Mouse (Mus musculus): ENCODE measurements around the gene Notch1. TPM values are rescaled to one million over a fixed set of nuclear protein-coding genes. Genes with fewer than 3 reads are reported as not detected.

The Notch1 gene
- total RNA-seq (2021): 10 to 100 TPM; 30.4 to 31.4 TPM

DNA sequence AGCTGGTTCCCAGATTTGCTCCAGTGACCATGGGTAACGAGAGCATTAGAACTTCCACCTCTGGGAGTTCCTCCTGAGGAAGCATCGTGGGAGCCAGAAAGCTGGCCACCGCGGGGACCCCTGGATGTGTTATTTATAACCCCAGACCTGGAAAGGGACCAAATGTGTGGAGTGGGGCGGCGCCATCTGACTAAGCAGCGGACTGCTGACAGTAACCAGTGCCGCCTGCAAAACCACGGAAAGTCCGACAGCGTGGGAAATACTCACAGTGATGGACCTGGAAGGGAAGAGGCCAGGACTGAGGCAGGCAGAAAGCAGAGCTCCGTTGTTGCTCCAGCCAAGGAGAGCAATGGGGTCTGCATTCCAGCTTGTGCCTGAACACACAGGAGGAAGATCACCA, at the start of gene Notch1:
Notch1 (minus strand) TSS at position 389 of the 400 bp plus-strand sequence.
- DNase-seq: no peak

- peak in 1 of 2 experiments; percentile 34 for DNase-seq
Observed at GRCm38 (mm10) chr2:26566221-26566620, 49.8 kb upstream of the Notch1 start.

- DNase-seq: no peak
Observed at GRCm38 (mm10) chr2:26561351-26562016, 45.0 kb upstream of the Notch1 start.

GRCm38 (mm10) chr2:26560506-26560905, 44.0 kb upstream of the Notch1 start:
- no peak for DNase-seq

DNA sequence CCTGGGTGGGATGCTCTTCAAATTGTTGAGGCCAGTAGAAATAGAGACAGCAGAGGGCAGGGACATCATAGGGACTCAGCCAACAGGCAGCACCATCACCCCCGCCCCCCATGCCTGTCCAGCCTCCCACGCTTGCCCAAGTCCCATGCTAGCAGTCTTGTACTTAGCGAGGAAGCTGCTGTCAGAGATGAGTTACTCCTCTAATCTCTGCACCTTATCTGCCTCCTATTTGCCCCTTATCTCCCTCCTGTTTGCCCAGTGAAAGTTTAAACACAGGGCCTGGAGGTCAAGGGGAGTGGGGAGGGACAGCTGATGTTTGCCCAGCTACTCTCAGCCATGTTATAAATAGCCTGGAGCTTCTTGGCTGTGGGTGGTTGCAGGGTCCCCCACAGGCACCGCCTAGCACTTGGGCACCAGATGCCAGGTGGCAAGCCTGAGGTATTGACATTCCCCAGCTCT, 40.1 kb upstream of the Notch1 start:
- DNase-seq: no peak

- DNase-seq: peak; percentile 69 to 73
Observed at GRCm38 (mm10) chr2:26555076-26555475, 38.6 kb upstream of the Notch1 start.

DNA sequence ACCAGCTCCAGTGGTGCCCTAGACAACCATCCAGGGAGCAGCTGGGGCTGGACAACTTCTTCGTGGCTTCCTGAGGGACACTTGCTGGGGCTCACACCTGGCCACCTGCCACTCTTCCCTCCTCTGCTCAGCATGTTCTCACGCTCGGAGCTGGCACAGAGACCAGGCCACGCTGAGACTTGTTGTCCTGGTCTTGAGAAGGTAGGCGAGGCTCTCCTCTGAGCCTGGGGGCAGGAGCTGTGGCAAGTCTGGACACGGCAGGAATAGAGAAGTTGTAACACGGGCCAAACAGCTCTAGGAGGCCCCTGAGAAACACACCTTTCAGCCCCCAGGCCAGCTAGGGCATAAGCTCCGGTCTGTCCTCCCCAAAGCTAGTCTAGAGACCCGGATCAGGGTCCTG, 37.4 kb upstream of the Notch1 start:
- no peak for DNase-seq

- DNase-seq: no peak
Observed at GRCm38 (mm10) chr2:26552066-26552465, 35.6 kb upstream of the Notch1 start.

DNA sequence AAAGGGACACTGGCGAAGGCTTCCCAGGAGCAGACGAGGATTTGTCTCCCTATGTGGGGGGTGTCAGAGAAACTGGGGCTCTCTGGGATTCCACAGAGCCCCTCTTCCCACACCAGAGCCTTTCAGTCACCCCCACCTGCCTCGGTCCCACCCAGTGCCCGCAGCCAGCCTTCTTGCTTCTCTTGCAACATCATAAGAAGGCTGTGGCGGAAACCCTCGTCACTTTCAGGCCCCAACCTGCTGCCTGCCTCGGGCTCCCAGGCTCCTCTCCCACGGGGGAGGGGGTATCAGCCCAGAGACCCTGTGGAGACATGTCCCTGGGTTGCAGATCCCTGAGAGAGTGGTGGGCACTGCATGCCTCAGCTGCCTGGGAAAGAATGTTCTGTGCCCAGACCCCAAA, 35.0 kb upstream of the Notch1 start:
- no peak for DNase-seq

GRCm38 (mm10) chr2:26550777-26551176, 34.3 kb upstream of the Notch1 start:
- DNase-seq: no peak

DNA sequence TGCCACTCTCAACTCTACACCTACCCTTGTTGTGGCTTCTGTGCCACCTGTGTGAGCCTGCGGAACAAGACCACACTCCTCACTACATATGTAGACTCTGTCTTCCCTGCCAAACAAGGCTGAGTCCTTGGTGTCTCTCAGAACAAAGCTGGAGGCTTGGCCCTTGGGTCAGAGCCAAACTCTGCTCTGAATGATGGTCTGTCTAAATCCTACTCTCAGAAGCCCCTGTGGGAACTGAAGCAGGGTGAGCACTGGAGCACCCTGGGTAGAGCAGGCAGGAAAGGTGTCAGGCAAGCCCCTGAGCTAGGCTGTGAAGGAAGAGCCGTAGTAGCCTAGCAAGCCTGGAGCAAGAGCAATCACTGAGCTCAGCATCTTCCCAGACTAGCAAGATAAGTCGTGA, 33.7 kb upstream of the Notch1 start:
- no peak for DNase-seq

GRCm38 (mm10) chr2:26549801-26550200, 33.3 kb upstream of the Notch1 start:
- DNase-seq: no peak

- no peak for DNase-seq
Observed at GRCm38 (mm10) chr2:26547481-26547880, 31.0 kb upstream of the Notch1 start.

DNA sequence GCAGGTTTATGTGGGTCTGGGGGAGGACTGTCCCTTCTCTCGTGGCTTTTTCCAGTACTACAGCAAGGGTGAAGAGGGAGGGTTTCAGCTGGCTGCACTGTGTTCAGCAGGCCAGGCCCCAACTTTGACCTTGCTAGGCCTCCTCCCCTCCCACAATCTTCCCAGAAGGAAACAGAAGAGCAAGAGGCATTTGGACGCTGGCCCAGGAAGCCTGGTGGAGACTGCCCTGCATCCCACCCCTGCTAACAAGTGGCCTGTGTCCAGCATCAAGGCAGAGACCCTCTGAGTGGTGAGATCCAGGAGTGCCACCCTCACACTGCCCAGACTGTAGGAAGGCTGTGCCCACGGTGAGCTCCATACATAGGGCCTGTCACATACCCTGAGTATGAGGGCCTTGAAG, 27.8 kb upstream of the Notch1 start:
- no peak for DNase-seq

GRCm38 (mm10) chr2:26543768-26544167, 27.3 kb upstream of the Notch1 start:
- DNase-seq: no peak

GRCm38 (mm10) chr2:26543155-26543554, 26.7 kb upstream of the Notch1 start:
- DNase-seq: no peak

DNA sequence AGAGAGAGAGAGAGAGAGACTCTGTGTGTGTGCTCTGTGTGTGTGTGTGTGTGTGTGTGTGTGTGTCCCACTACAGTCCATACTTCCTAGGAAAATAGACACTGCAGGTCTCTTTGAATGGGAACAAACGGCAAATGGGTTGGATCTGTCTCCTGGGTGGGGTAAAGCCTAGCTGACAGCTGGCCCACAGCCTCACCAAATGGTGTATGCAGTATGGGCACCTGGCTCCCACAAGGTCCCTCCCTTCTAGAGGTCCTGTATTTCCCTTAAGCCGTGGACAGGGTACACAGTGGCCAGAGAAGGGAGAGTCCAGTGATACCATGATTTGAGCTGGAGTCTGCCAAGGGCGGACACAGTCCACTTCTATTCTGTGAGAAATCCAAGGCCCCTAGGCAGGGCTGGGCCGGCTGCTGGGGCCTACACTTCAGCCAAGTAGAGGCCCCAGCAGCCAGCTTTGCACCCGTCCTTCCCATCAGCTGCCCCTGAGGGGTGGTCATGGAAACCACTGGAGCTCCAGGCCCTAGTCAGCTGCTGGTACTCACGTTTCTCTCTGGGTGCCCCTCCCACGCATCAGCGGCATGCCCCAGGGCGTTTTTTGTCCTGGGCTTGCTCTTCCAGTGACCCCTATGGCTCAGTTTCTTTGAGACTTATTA, 24.9 kb upstream of the Notch1 start:
- DNase-seq: no peak

- DNase-seq: no peak
Observed at GRCm38 (mm10) chr2:26540721-26541120, 24.3 kb upstream of the Notch1 start.

- DNase-seq: no peak
Observed at GRCm38 (mm10) chr2:26539516-26539915, 23.1 kb upstream of the Notch1 start.

- DNase-seq: peak in 1 of 2 experiments; percentile 56
Observed at GRCm38 (mm10) chr2:26535517-26536045, 19.1 kb upstream of the Notch1 start.

GRCm38 (mm10) chr2:26534616-26535015, 18.2 kb upstream of the Notch1 start:
- DNase-seq: peak in 1 of 2 experiments; percentile 42

DNA sequence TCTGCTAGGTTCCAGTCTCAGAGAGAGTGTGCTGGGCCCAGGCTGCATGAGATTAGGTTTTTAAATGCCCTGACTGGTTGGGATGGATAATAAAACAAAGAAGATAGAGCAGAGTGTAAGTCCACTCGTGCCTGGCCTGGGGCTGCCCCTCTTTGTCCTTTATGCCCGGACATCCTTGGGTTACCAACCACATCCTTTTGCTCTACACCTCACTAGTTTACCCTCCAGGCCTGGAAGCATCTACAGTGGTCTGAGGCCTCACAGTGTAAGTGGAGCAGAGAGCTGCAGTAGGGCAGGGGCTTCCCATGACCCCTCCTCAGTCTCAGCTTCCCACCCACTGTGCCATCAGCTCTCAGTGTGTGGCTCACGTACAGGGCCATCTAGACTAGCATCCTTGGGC, 17.7 kb upstream of the Notch1 start:
- DNase-seq: no peak

- no peak for DNase-seq
Observed at GRCm38 (mm10) chr2:26533249-26533648, 16.8 kb upstream of the Notch1 start.

DNA sequence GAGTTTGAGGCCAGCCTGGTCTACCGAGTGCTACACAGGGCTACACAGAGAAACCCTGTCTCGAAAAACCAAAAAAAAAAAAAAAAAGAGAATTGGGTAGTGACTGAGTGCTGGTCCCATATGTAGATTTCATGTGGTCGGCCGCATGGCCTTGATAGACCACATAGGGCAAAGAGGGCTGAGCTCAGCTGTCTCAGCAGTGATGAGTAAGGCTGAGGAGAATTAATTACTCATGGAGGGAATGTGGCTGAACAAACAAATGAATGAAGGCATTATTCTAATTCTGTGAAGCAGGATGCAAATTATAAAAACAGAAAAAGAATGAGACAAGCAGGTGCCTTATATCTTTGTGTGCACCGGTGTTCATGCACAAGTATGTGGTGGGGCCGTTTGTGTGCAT, 15.4 kb upstream of the Notch1 start:
- no peak for DNase-seq

Data from layer of hippocampus, postnatal 36 days (tissue).